Mouse (Mus musculus) midbrain, embryonic 11.5 days (tissue): ENCODE results near the gene Fam90a1a. TPM values are rescaled to one million over a fixed set of nuclear protein-coding genes. Genes with fewer than 3 reads are reported as not detected.

ENCODE experiments used
- ATAC-seq: fragments of 200-750 bp; cut with Nextera tagmentation; 2 replicates; pipeline ENCODE4 v1.8.0; 2017; ENCODE audit warnings: moderate TSS enrichment, moderate library complexity; ENCODE audit not compliant: low FRiP score
- DNase-seq: peaks from one replicate; pipeline ENCODE4 v3.0.0; 2015; ENCODE audit warnings: low spot score; ENCODE audit errors: missing footprints
- H3K27ac ChIP-seq: fragments of 300-500 bp; sonication (generic); 2 replicates; pipeline ENCODE4 v1.5.1; 2014; ENCODE audit warnings: low read depth, low read length
- H3K27me3 ChIP-seq: fragments of 300-500 bp; sonication (generic); 2 replicates; pipeline ENCODE4 v1.6.1; 2014; ENCODE audit warnings: mild to moderate bottlenecking, low read length, moderate library complexity, mixed read lengths; ENCODE audit not compliant: control insufficient read depth, insufficient read depth
- H3K36me3 ChIP-seq: fragments of 300-500 bp; sonication (generic); 2 replicates; pipeline ENCODE4 v1.6.1; 2014; ENCODE audit warnings: mild to moderate bottlenecking, low read length, moderate library complexity, mixed read lengths; ENCODE audit not compliant: control insufficient read depth, insufficient read depth
- H3K4me1 ChIP-seq: fragments of 300-500 bp; sonication (generic); 2 replicates; pipeline ENCODE4 v1.6.1; 2014; ENCODE audit warnings: low read length; ENCODE audit not compliant: control insufficient read depth, insufficient read depth
- H3K4me2 ChIP-seq: fragments of 300-500 bp; sonication (generic); 2 replicates; pipeline ENCODE4 v1.6.1; 2014; ENCODE audit warnings: mild to moderate bottlenecking, moderate library complexity
- H3K4me3 ChIP-seq: fragments of 300-500 bp; sonication (generic); 2 replicates; pipeline ENCODE4 v1.5.1; 2014; ENCODE audit warnings: low read depth, low read length
- H3K9ac ChIP-seq: fragments of 300-500 bp; sonication (generic); 2 replicates; pipeline ENCODE4 v1.6.1; 2014; ENCODE audit warnings: low read length
- H3K9me3 ChIP-seq: fragments of 300-500 bp; sonication (generic); 2 replicates; pipeline ENCODE4 v1.6.1; 2016; ENCODE audit warnings: low read length; ENCODE audit not compliant: control insufficient read depth
- WGBS: fragments of 180-500 bp; shearing (Covaris S2); extraction: QIAGEN DNeasy Blood & Tissue Kit; methylation state at CpG from one replicate; pipeline ENCODE4 v1.1.7; 2014; 5-methylcytosine and 5-hydroxymethylcytosine counted together
- polyA plus RNA-seq: library from polyadenylated mRNA; unstranded; fragments of >200 nt; fragmentation: Nextera tagmentation; extraction: Ambion mirVana; gene quantifications from 2 replicates; pipeline ENCODE4 v1.2.1, GENCODE M21; 2014

The Fam90a1a gene
- polyA plus RNA-seq, 1 experiment from 2014 or later = not detected

GRCm38 (mm10) chr8:21955321-21955720 is 3.2 kb upstream of the Fam90a1a start:
- Histone ChIP-seq H3K27me3 (no peaks in the 10 kb centered on the region), H3K9me3 (no peaks in the 10 kb centered on the region), H3K27ac (no peak overlapping the region), H3K36me3 (no peaks in the 10 kb centered on the region), H3K4me2 (no peak overlapping the region), H3K4me3 (no peak overlapping the region), H3K4me1 (no peaks in the 10 kb centered on the region), H3K9ac (no peak overlapping the region)
- ATAC-seq (no peak), DNase-seq (peak; percentile 88)
- WGBS = 8% methylated on average over 9 of the region's 9 CpGs

GRCm38 (mm10) chr8:21956336-21956735 is 2.2 kb upstream of the Fam90a1a start:
- no peak overlapping the region for H3K4me3 ChIP-seq
- H3K36me3 ChIP-seq = no peaks in the 10 kb centered on the region
- H3K9ac ChIP-seq = no peak overlapping the region
- DNase-seq (no peak), ATAC-seq (no peak)
- no peaks in the 10 kb centered on the region for H3K4me1 ChIP-seq
- H3K9me3 ChIP-seq = no peaks in the 10 kb centered on the region
- H3K27me3 ChIP-seq = no peaks in the 10 kb centered on the region
- no peak overlapping the region for H3K4me2 ChIP-seq
- 88% methylated on average over 3 of the region's 3 CpGs for WGBS
- H3K27ac ChIP-seq = no peak overlapping the region

- WGBS = 74% methylated on average over 1 of the region's 1 CpGs
Measured at GRCm38 (mm10) chr8:21966646-21967045, 8.1 kb downstream of the Fam90a1a start.

GRCm38 (mm10) chr8:21969475-21969874 is 11.0 kb downstream of the Fam90a1a start, which contains the start of gene Ccdc70:
Gene Ccdc70 (plus strand): TSS chr8:21969775.
- WGBS = 93% methylated on average over 3 of the region's 3 CpGs
- H3K9me3 ChIP-seq = no peaks in the 10 kb centered on the region

More at GRCm38 (mm10) chr8:21966646-21967045, 8.1 kb downstream of the Fam90a1a start:
- H3K9me3 ChIP-seq = no peaks in the 10 kb centered on the region
- no peak overlapping the region for H3K4me3 ChIP-seq
- ATAC-seq (no peak), DNase-seq (no peak)
- H3K36me3 ChIP-seq = no peaks in the 10 kb centered on the region
- no peaks in the 10 kb centered on the region for H3K4me1 ChIP-seq
- no peaks in the 10 kb centered on the region for H3K27me3 ChIP-seq
- no peak overlapping the region for H3K27ac ChIP-seq
- H3K9ac ChIP-seq = no peak overlapping the region
- no peak overlapping the region for H3K4me2 ChIP-seq

GRCm38 (mm10) chr8:21978193-21978592 is 19.7 kb downstream of the Fam90a1a start:
- Histone ChIP-seq H3K4me2 (no peak overlapping the region), H3K27me3 (no peaks in the 10 kb centered on the region), H3K9ac (no peak overlapping the region), H3K27ac (no peak overlapping the region), H3K4me1 (no peaks in the 10 kb centered on the region), H3K36me3 (no peaks in the 10 kb centered on the region), H3K9me3 (no peaks in the 10 kb centered on the region), H3K4me3 (no peak overlapping the region)
- WGBS = 66% methylated on average over 4 of the region's 4 CpGs
- no peak for DNase-seq
- no peak for ATAC-seq

More at GRCm38 (mm10) chr8:21969475-21969874, 11.0 kb downstream of the Fam90a1a start, which contains the start of gene Ccdc70:
- DNase-seq (no peak), ATAC-seq (no peak)
- H3K4me2 ChIP-seq = no peak within 1 kb of the TSS
- H3K27ac ChIP-seq = no peak within 1 kb of the TSS
- no peaks in the 10 kb centered on the region for H3K4me1 ChIP-seq
- H3K36me3 ChIP-seq = no peaks in the 10 kb centered on the region
- H3K4me3 ChIP-seq = no peak within 1 kb of the TSS
- no peaks in the 10 kb centered on the region for H3K27me3 ChIP-seq
- H3K9ac ChIP-seq = no peak within 1 kb of the TSS

- 0 out of 2 replicates have a peak, but pooled peaks have one; percentile 30 for ATAC-seq
- DNase-seq = peak; percentile 83
Measured at GRCm38 (mm10) chr8:21981664-21982337, 23.3 kb downstream of the Fam90a1a start.

GRCm38 (mm10) chr8:21992184-21992583 is 33.7 kb downstream of the Fam90a1a start:
- Histone ChIP-seq H3K4me1 (no peaks in the 10 kb centered on the region), H3K4me3 (no peak overlapping the region), H3K27ac (no peak overlapping the region), H3K4me2 (no peak overlapping the region), H3K9me3 (no peaks in the 10 kb centered on the region), H3K9ac (no peak overlapping the region), H3K36me3 (no peaks in the 10 kb centered on the region), H3K27me3 (no peaks in the 10 kb centered on the region)
- ATAC-seq (peak; percentile 78), DNase-seq (peak; percentile 86)
- 21% methylated on average over 6 of the region's 6 CpGs for WGBS

More at GRCm38 (mm10) chr8:21981664-21982337, 23.3 kb downstream of the Fam90a1a start:
- Histone ChIP-seq H3K4me1 (no peaks in the 10 kb centered on the region), H3K9me3 (no peaks in the 10 kb centered on the region), H3K4me3 (no peak overlapping the region), H3K4me2 (no peak overlapping the region), H3K27ac (no peak overlapping the region), H3K36me3 (no peaks in the 10 kb centered on the region), H3K9ac (no peak overlapping the region), H3K27me3 (no peaks in the 10 kb centered on the region)
- WGBS = 70% methylated on average over 8 of the region's 8 CpGs

GRCm38 (mm10) chr8:21995181-21995580 is 36.7 kb downstream of the Fam90a1a start:
- Histone ChIP-seq H3K27ac (no peak overlapping the region), H3K4me1 (no peaks in the 10 kb centered on the region), H3K4me2 (no peak overlapping the region), H3K36me3 (no peaks in the 10 kb centered on the region), H3K9ac (no peak overlapping the region), H3K27me3 (no peaks in the 10 kb centered on the region), H3K4me3 (no peak overlapping the region), H3K9me3 (no peaks in the 10 kb centered on the region)
- no peak for DNase-seq
- no peak for ATAC-seq
- WGBS = 63% methylated on average over 3 of the region's 3 CpGs

- Histone ChIP-seq H3K9ac (no peak overlapping the region), H3K9me3 (no peaks in the 10 kb centered on the region), H3K4me2 (no peak overlapping the region), H3K4me3 (no peak overlapping the region), H3K36me3 (no peaks in the 10 kb centered on the region), H3K4me1 (no peaks in the 10 kb centered on the region), H3K27me3 (no peaks in the 10 kb centered on the region), H3K27ac (no peak overlapping the region)
- DNase-seq = no peak
- WGBS = 86% methylated on average over 14 of the region's 14 CpGs
- peak; percentile 55 for ATAC-seq
Measured at GRCm38 (mm10) chr8:22004750-22005522, 46.4 kb downstream of the Fam90a1a start.
